Mouse (Mus musculus) G1E-ER4 (cell line): ENCODE measurements around the gene Hbb-y. TPM values are rescaled to one million over a fixed set of nuclear protein-coding genes. Genes with fewer than 3 reads are reported as not detected.

Experiments used
- GATA1 ChIP-seq: IDR thresholded peaks from one replicate; pipeline ENCODE4 v1.8.0; 2012; ENCODE audit warnings: low read length, inconsistent platforms
- polyA plus RNA-seq: library from polyadenylated mRNA; stranded (reverse); fragments of >175 nt; gene quantifications from 2 replicates; pipeline ENCODE4 v1.2.3, GENCODE M21; 2012

Gene Hbb-y
- not detected in 2 replicates for polyA plus RNA-seq

GRCm38 (mm10) chr7:103853090-103853489 lies at the start of gene Hbb-y:
Gene Hbb-y, minus strand, starts transcription at chr7:103853216.
- TF ChIP-seq GATA1 = no peak

- TF ChIP-seq GATA1 = no peak
These were observed 41.4 kb upstream of the Hbb-y start, which contains the start of gene Olfr64 for GRCm38 (mm10) chr7:103894385-103894784. Gene Olfr64, minus strand, starts transcription at chr7:103894485.

- no peak for TF ChIP-seq GATA1
These were observed 33.1 kb upstream of the Hbb-y start, which contains the start of gene Olfr66 for GRCm38 (mm10) chr7:103886152-103886551. Gene Olfr66, minus strand, starts transcription at chr7:103886252.

- peak; percentile 68 for TF ChIP-seq GATA1
These were observed 24.1 kb upstream of the Hbb-y start for GRCm38 (mm10) chr7:103877093-103877492.

- no peak for TF ChIP-seq GATA1
These were observed 21.4 kb upstream of the Hbb-y start for GRCm38 (mm10) chr7:103874451-103874850.

GRCm38 (mm10) chr7:103873064-103873463 lies 20.0 kb upstream of the Hbb-y start:
- no peak for TF ChIP-seq GATA1

- peak; percentile 43 for TF ChIP-seq GATA1
These were observed 17.7 kb upstream of the Hbb-y start for GRCm38 (mm10) chr7:103870667-103871066.

- TF ChIP-seq GATA1 = peak; percentile 51
These were observed 12.7 kb upstream of the Hbb-y start for GRCm38 (mm10) chr7:103865716-103866115.

GRCm38 (mm10) chr7:103861531-103861930 lies 8.5 kb upstream of the Hbb-y start:
- TF ChIP-seq GATA1 = no peak

- TF ChIP-seq GATA1 = peak; percentile 32
These were observed 7.8 kb upstream of the Hbb-y start for GRCm38 (mm10) chr7:103860855-103861254.

- TF ChIP-seq GATA1 = peak; percentile 40
These were observed 6.1 kb upstream of the Hbb-y start for GRCm38 (mm10) chr7:103859076-103859475.

GRCm38 (mm10) chr7:103854669-103855068 lies 1.7 kb upstream of the Hbb-y start:
- no peak for TF ChIP-seq GATA1

- TF ChIP-seq GATA1 = no peak
These were observed 8.3 kb downstream of the Hbb-y start for GRCm38 (mm10) chr7:103844525-103845325.

- no peak for TF ChIP-seq GATA1
These were observed 10.0 kb downstream of the Hbb-y start, which contains the start of gene Hbb-bh1 for GRCm38 (mm10) chr7:103843034-103843433. Gene Hbb-bh1, minus strand, starts transcription at chr7:103843164.

GRCm38 (mm10) chr7:103840268-103840667 lies 12.7 kb downstream of the Hbb-y start, which contains the start of gene Hbb-bh2:
Gene Hbb-bh2, minus strand, starts transcription at chr7:103840520.
- TF ChIP-seq GATA1 = no peak

GRCm38 (mm10) chr7:103827808-103828207 lies 25.2 kb downstream of the Hbb-y start, which contains the start of gene Hbb-bs:
Gene Hbb-bs, minus strand, starts transcription at chr7:103828096.
- no peak for TF ChIP-seq GATA1
